Mouse (Mus musculus): Measurements from ENCODE around the gene Fgfr2. TPM values are rescaled to one million over a fixed set of nuclear protein-coding genes. Genes with fewer than 3 reads are reported as not detected.

Fgfr2 gene
- polyA plus RNA-seq, 1 experiment from 2014 or later = 18.5 TPM

DNA sequence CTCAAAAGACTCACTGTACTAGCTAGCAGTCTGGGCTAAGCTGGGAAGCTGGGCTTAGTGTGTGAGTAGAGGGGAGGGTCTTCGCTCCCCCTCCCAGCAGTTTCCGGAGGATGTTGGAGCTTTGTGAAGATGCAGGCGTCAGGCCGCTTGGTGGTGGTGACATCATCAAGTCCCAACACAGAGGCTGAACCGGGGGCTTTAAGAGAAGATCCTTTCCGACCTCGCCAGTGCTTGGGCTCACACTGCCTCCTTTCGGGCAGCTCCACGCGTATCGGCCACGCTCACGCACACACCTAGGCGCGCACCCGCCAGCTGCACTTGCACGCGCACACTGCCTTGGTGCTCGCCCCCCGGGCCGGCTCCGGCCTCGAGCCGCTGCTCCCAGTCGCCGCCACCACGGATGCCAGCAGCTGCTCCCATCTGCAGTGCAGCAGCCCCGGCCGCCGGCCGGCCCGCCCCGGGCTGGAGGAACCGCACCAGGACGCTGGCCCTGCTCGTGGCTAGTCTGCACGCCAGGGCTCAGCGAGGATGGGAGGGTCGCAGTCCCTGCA is 2430.7 kb downstream of the Fgfr2 start:
- ATAC-seq = peak; percentile 38
- Histone ChIP-seq H3K4me1 (peaks cover 40% of the 10 kb centered on the region), H3K9me3 (replicated peaks) (no peaks in the 10 kb centered on the region), H3K4me3 (peak overlapping the region; percentile 53), H3K27me3 (replicated peaks) (peaks cover 30% of the 10 kb centered on the region), H3K27ac (peak overlapping the region; percentile 72), H3K36me3 (no peaks in the 10 kb centered on the region), H3K9ac (peak overlapping the region; percentile 58), H3K4me2 (peak overlapping the region; percentile 68)
- WGBS (ENCODE audit: insufficient replicate concordance) = under 1% methylated on average over 39 of the region's 39 CpGs

DNA sequence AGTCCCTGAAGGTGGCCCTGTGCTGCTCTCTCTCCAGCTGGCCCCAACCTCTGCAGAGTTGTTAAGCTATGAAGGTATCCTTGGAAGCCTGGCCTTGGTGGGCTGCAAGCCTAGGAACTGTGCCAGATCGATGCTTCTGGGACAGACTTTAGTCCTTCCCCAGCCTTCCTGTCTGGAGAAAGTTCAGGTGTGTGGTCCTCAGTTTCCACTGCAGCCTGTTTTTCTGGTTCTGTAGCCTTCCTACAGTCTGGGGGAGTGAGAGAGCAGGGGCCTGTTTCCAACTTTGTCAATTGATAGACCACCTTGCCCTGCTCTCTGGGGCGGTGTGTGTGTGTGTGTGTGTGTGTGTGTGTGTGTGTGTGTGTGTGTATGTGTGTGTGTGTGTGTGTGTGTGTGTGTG is 2431.2 kb downstream of the Fgfr2 start:
- 21% methylated on average over 2 of the region's 2 CpGs for WGBS (ENCODE audit: insufficient replicate concordance)
- Histone ChIP-seq H3K4me3 (no peak overlapping the region), H3K27me3 (replicated peaks) (peaks cover 30% of the 10 kb centered on the region), H3K4me1 (peaks cover 40% of the 10 kb centered on the region), H3K9ac (no peak overlapping the region), H3K36me3 (no peaks in the 10 kb centered on the region), H3K4me2 (no peak overlapping the region), H3K27ac (no peak overlapping the region; the same call in 1 of the 2 replicates), H3K9me3 (replicated peaks) (no peaks in the 10 kb centered on the region)
- ATAC-seq = no peak

DNA sequence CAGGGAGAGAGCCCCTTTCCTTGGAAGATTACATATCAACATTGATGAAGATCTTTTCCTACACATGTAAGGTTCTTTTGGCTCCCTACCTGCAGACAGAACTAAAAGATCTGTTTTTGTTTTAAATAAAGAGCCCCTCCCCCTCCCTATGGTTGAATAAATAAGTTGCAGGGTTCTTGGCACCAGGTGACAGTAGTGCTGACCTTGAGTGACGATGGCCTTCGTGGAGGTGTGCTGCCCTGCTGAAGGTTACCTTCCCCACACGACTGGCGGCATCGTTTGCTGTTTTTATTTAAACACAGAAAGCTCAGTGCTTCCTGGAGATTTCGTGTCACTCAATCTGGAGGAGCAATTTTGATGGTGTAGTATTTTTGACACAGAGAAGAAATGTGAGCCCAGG is 2432.3 kb downstream of the Fgfr2 start:
- Histone ChIP-seq H3K4me3 (no peak overlapping the region), H3K4me1 (peaks cover 39% of the 10 kb centered on the region), H3K36me3 (no peaks in the 10 kb centered on the region), H3K9ac (no peak overlapping the region), H3K4me2 (no peak overlapping the region), H3K9me3 (replicated peaks) (no peaks in the 10 kb centered on the region), H3K27me3 (replicated peaks) (peaks cover 30% of the 10 kb centered on the region), H3K27ac (no peak overlapping the region)
- WGBS (ENCODE audit: insufficient replicate concordance) = 70% methylated on average over 6 of the region's 6 CpGs
- no peak for ATAC-seq

DNA sequence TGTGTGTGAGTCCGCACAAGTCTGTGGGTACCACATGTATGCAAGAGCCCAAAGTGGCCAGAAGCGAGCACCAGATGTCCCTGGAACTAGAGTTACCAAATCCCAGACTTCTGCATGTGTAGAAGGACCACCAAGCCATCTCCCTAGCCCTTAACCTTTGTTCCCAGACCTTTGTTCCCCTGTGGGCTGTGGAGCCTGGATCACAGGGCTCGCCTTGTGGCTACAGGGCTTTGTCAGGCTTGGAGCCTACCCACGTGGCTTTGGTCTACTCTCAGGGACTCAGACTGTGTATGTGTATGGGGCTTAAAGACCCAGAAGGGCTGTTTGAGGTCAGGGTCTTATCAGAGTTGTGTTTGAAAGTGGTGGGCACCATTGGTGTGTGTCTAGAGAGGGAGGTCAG is 2434.5 kb downstream of the Fgfr2 start:
- Histone ChIP-seq H3K9me3 (replicated peaks) (no peaks in the 10 kb centered on the region), H3K4me2 (no peak overlapping the region), H3K4me3 (no peak overlapping the region), H3K4me1 (peaks cover 20% of the 10 kb centered on the region), H3K9ac (no peak overlapping the region), H3K27ac (no peak overlapping the region), H3K27me3 (replicated peaks) (peaks cover 23% of the 10 kb centered on the region), H3K36me3 (no peaks in the 10 kb centered on the region)
- WGBS (ENCODE audit: insufficient replicate concordance) = 57% methylated on average over 4 of the region's 4 CpGs
- ATAC-seq = no peak

DNA sequence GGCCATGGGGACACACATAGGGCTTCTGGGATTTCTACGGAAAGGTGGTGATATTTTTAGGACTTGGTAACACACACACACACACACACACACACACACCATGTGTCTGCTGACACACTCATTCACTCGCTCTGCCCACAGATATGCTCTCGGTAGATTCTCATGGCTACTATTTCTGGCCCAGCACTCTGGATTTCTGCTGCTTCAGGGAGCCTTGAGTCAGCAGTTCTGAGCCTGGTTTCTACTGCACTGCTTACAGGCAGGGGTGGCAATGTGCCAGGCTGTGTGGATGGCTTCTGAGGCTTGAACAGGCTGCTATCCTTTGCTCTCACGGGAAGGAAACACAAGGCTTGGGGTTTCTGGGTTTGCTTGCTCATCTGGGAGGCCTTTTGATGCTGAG is 2441.4 kb downstream of the Fgfr2 start:
- H3K9ac ChIP-seq = no peak overlapping the region
- H3K9me3 ChIP-seq (replicated peaks) = no peaks in the 10 kb centered on the region
- ATAC-seq = no peak
- H3K4me1 ChIP-seq = no peaks in the 10 kb centered on the region
- no peak overlapping the region for H3K4me3 ChIP-seq
- H3K4me2 ChIP-seq = no peak overlapping the region
- no peaks in the 10 kb centered on the region for H3K36me3 ChIP-seq
- H3K27me3 ChIP-seq (replicated peaks) = no peaks in the 10 kb centered on the region
- WGBS (ENCODE audit: insufficient replicate concordance) = 57% methylated on average over 4 of the region's 4 CpGs
- H3K27ac ChIP-seq = no peak overlapping the region

DNA sequence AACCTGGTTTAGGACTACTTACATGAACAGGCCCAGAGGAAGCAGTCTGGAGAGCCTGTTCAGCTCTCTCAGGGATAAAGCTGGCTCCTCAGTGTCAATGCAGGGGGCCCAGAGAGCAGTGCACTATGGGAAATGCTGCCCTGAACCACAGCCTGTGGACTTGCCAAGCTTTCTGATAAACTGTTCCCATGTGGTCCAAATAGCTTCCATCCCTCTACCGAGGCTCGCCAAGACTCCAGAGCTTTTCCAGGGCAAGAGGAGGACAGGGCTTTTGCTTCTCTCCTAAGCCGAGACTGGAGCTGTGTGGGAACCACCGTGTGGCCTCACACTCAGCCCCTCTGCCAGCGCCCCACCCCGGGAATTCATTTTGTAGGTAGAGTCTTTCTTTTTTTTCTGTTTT is 2444.7 kb downstream of the Fgfr2 start:
- H3K9ac ChIP-seq = no peak overlapping the region
- H3K27me3 ChIP-seq (replicated peaks) = no peaks in the 10 kb centered on the region
- ATAC-seq = no peak
- WGBS (ENCODE audit: insufficient replicate concordance) = 69% methylated on average over 6 of the region's 6 CpGs
- H3K9me3 ChIP-seq (replicated peaks) = no peaks in the 10 kb centered on the region
- H3K36me3 ChIP-seq = no peaks in the 10 kb centered on the region
- H3K4me3 ChIP-seq = no peak overlapping the region
- no peaks in the 10 kb centered on the region for H3K4me1 ChIP-seq
- no peak overlapping the region for H3K27ac ChIP-seq
- no peak overlapping the region for H3K4me2 ChIP-seq

DNA sequence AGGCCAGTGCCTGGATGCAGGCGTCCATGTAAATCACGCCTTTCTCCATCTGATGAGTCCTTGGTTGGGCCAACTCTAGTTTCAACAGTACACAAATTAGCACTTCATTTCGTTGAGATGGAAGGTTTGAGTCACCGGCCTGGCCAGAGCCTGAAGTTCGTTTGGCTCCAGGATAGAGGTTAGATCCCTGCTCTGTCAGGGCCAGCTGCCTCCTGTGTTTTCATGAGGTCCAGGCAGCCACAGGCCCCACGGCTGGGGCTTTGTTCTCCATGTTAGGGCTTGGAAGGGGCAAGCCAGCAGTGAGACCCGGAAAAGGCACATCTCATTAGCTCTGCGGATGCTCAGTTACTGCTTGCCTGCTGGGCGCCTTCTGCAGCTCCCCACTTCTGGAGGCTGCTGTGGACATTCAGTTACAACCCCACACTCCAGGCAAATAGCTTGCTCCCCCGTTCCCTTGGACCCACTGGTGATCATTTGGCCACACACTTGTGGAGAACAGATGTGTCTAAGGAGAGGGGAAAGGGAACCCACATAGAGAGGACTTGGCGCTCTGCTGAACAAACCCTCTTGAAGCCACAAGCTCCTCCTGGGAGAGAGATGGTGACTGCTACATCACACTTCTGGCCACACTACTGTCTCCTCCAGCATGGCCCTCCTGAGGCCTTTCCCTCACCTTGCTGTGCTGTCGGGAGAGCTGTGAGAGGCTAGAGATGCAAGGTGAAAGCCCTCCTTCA is 2445.4 kb downstream of the Fgfr2 start:
- Histone ChIP-seq H3K27ac (no peak overlapping the region), H3K4me1 (0 out of 2 replicates have a peak, but pooled peaks cover 3% of the 10 kb centered on the region), H3K4me3 (no peak overlapping the region), H3K27me3 (replicated peaks) (no peaks in the 10 kb centered on the region), H3K9me3 (replicated peaks) (no peaks in the 10 kb centered on the region), H3K9ac (no peak overlapping the region), H3K36me3 (no peaks in the 10 kb centered on the region), H3K4me2 (no peak overlapping the region)
- 73% methylated on average over 12 of the region's 12 CpGs for WGBS (ENCODE audit: insufficient replicate concordance)
- ATAC-seq = no peak

DNA sequence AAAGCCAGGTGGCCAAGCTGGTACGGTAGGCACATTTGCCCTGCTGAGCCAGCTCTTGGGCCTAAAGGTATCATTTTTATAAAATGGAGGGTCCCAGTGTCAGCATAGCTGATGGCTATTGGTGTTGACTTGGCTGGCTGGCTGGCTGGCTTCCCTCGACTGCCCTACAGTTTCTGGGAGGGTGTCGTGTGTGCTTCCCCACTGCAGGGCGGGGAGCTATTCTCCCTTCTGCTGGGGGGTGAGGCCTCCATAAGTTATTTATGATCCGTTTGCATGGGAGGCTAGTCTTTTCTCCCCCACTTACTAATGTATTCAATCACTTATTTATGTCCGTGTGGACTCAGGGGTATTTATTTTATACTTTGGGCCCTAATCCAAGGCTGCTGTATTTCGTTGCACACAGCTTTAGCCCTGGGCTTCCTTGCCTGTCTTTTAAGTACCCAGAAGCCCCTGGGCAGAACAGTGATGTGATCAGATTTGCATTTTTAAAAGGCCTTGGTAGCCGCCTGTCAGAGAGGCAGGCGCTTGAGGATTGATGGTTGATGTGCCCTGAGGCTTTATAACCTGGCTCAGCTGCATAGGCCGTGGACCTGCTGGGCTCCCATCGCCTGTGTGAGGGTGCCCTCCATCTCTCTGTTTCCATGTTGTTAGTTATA is 2446.1 kb downstream of the Fgfr2 start:
- no peak overlapping the region for H3K4me2 ChIP-seq
- no peak overlapping the region for H3K27ac ChIP-seq
- H3K4me3 ChIP-seq = no peak overlapping the region
- H3K36me3 ChIP-seq = no peaks in the 10 kb centered on the region
- ATAC-seq = no peak
- H3K4me1 ChIP-seq = 0 out of 2 replicates have a peak, but pooled peaks cover 3% of the 10 kb centered on the region
- H3K27me3 ChIP-seq (replicated peaks) = no peaks in the 10 kb centered on the region
- 80% methylated on average over 11 of the region's 11 CpGs for WGBS (ENCODE audit: insufficient replicate concordance)
- no peaks in the 10 kb centered on the region for H3K9me3 ChIP-seq (replicated peaks)
- no peak overlapping the region for H3K9ac ChIP-seq

DNA sequence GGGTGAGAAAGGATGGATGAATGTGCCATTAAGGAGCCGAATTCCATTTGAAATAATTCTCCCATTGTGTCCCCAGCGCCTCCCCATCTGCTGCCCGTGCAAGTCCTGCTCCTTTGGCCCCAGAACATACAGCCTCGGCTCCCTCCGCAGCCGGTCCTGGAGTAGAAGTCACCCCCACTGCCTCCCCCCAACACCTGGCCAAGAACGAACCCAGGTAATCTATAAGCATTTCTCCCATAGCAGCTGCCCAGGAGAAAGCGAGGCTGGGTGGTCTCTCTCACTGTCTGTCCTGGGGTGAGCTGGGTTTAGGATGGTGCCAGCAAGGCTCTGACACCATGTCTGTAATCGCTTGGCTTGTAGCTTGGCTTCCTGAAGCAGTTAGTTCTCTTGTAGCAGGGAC is 2448.6 kb downstream of the Fgfr2 start:
- Histone ChIP-seq H3K36me3 (no peaks in the 10 kb centered on the region), H3K27me3 (replicated peaks) (no peaks in the 10 kb centered on the region), H3K4me1 (peaks cover 15% of the 10 kb centered on the region), H3K4me3 (no peak overlapping the region), H3K9ac (no peak overlapping the region), H3K9me3 (replicated peaks) (no peaks in the 10 kb centered on the region), H3K4me2 (no peak overlapping the region), H3K27ac (no peak overlapping the region)
- no peak for ATAC-seq
- 77% methylated on average over 9 of the region's 9 CpGs for WGBS (ENCODE audit: insufficient replicate concordance)

DNA sequence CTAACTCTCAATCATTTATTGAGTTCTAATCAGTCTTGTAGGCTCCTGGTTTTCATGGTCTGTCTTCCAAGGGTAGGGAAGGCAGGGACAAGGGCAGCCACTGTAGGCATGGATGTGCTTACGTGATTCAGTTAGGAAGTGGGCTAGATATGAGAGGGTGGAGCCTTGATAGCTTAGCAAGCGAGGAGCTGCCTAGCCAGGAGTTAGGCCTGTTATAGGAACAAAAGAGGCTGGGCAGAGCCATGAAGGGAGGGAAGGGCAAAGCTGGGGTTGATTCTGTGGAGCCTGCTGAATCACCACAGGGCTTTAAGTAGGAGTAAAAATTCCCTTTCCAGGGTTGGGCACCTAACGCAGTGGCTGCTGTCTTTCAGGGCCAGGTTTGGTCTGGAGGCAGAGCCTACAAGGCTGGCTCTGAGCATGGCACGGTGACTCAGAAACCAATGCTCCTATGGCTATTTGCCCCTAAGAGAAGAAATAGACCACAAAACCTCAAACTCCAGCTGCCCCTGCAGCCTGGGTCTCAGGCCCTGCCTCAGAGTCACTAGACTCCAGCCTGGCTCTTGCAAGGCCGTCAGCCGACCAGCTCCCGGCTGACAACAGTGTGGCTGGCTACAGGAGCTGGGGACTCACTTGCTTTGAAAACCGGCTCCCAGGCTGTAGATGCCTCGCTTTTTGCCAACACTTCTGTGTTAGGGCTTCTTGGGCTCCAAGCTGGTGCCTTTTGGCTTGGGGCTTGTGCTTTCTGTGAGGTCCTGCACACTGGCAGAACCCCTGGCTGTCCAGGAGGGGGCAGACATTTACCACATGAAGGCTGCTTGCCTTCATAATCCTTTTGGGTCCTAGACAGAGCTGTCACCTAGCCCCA is 2449.7 kb downstream of the Fgfr2 start:
- H3K9me3 ChIP-seq (replicated peaks) = no peaks in the 10 kb centered on the region
- no peak overlapping the region for H3K4me2 ChIP-seq
- H3K27ac ChIP-seq = no peak overlapping the region
- ATAC-seq = 0 out of 2 replicates have a peak, but pooled peaks have one; percentile 27
- H3K36me3 ChIP-seq = no peaks in the 10 kb centered on the region
- 51% methylated on average over 9 of the region's 9 CpGs for WGBS (ENCODE audit: insufficient replicate concordance)
- H3K27me3 ChIP-seq (replicated peaks) = no peaks in the 10 kb centered on the region
- no peak overlapping the region for H3K9ac ChIP-seq
- H3K4me1 ChIP-seq = peaks cover 25% of the 10 kb centered on the region
- no peak overlapping the region for H3K4me3 ChIP-seq

DNA sequence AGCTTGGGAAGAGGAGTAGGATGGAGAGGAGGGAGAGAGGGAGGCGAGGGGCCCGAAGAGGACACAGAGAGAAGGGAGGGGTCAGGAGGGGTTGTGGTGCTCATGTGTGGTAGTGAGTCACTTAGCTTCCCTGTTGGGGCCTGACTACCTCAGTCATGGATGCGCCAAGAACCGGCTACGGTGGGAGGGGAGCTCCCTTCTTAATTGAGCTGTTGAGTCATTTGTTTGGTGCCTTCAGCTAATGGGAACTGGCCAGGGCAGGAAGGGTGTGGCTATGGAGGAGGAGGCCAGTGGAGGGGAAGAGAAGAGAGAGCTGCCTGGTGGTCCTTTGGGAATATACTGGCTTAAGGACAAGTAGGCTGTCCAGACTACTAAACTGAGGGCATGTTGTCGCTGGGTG is 2451.8 kb downstream of the Fgfr2 start:
- Histone ChIP-seq H3K9ac (no peak overlapping the region), H3K4me2 (no peak overlapping the region), H3K9me3 (replicated peaks) (no peaks in the 10 kb centered on the region), H3K27ac (no peak overlapping the region), H3K36me3 (no peaks in the 10 kb centered on the region), H3K4me3 (no peak overlapping the region), H3K27me3 (replicated peaks) (no peaks in the 10 kb centered on the region), H3K4me1 (peaks cover 28% of the 10 kb centered on the region)
- WGBS (ENCODE audit: insufficient replicate concordance) = 64% methylated on average over 6 of the region's 6 CpGs
- ATAC-seq = no peak

DNA sequence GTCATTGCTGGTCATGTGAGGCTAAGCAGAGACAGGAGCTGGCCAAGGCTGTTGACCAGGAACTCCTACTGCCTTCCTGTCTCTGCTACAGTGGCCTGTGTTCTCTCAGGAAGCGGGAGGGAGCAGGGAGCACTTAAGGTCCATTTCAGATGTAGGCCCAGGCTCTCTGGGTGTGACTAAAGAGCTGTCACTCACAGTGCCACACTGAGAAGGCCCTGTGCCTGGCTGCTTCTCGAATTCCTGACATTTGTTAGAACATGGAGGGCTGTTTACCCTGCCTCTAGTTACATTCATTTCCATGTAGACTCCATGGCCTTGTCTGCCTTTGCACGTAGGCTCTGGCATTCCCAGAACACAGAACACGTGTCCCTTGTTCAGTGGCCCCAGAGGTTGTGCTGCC is 2452.8 kb downstream of the Fgfr2 start:
- peaks cover 28% of the 10 kb centered on the region for H3K4me1 ChIP-seq
- H3K27ac ChIP-seq = no peak overlapping the region
- H3K4me3 ChIP-seq = no peak overlapping the region
- H3K4me2 ChIP-seq = no peak overlapping the region
- H3K27me3 ChIP-seq (replicated peaks) = no peaks in the 10 kb centered on the region
- H3K36me3 ChIP-seq = no peaks in the 10 kb centered on the region; the same call in 1 of the 2 replicates
- H3K9ac ChIP-seq = no peak overlapping the region
- ATAC-seq = no peak
- WGBS (ENCODE audit: insufficient replicate concordance) = 73% methylated on average over 4 of the region's 4 CpGs
- H3K9me3 ChIP-seq (replicated peaks) = no peaks in the 10 kb centered on the region

Data from liver, embryonic 12.5 days (tissue).